Mouse (Mus musculus) limb, embryonic 15.5 days (tissue): ENCODE measurements around the gene Jsrp1. TPM values are rescaled to one million over a fixed set of nuclear protein-coding genes. Genes with fewer than 3 reads are reported as not detected.

Experiments used
- ATAC-seq: fragments of 200-750 bp; cut with Nextera tagmentation; 2 replicates; pipeline ENCODE4 v1.8.0; 2017; ENCODE audit warnings: low read depth, moderate TSS enrichment; ENCODE audit not compliant: insufficient number of reproducible peaks, low FRiP score, low TSS enrichment
- H3K27ac ChIP-seq: fragments of 300-500 bp; sonication (generic); 2 replicates; pipeline ENCODE4 v1.5.1; 2015; ENCODE audit warnings: moderate library complexity, mild to moderate bottlenecking, inconsistent platforms
- H3K27me3 ChIP-seq: fragments of 300-500 bp; sonication (generic); 2 replicates; pipeline ENCODE4 v1.6.1; 2015; ENCODE audit warnings: inconsistent platforms
- H3K36me3 ChIP-seq: fragments of 300-500 bp; sonication (generic); 2 replicates; pipeline ENCODE4 v1.6.1; 2015; ENCODE audit warnings: inconsistent platforms
- H3K4me1 ChIP-seq: fragments of 300-500 bp; sonication (generic); 2 replicates; pipeline ENCODE4 v1.6.1; 2015; ENCODE audit warnings: inconsistent platforms
- H3K4me2 ChIP-seq: fragments of 300-500 bp; sonication (generic); 2 replicates; pipeline ENCODE4 v1.6.1; 2015; ENCODE audit warnings: mild to moderate bottlenecking, inconsistent platforms
- H3K4me3 ChIP-seq: fragments of 300-500 bp; sonication (generic); 2 replicates; pipeline ENCODE4 v1.5.1; 2015; ENCODE audit warnings: mild to moderate bottlenecking, inconsistent platforms
- H3K9ac ChIP-seq: fragments of 300-500 bp; sonication (generic); 2 replicates; pipeline ENCODE4 v1.6.1; 2015; ENCODE audit warnings: inconsistent platforms
- H3K9me3 ChIP-seq: fragments of 300-500 bp; sonication (generic); 2 replicates; pipeline ENCODE4 v1.6.1; 2016; ENCODE audit warnings: inconsistent platforms
- WGBS: fragments of 180-500 bp; shearing (Covaris S2); methylation state at CpG from one replicate; pipeline ENCODE4 v1.1.7; 2015; 5-methylcytosine and 5-hydroxymethylcytosine counted together
- polyA plus RNA-seq: library from polyadenylated mRNA; unstranded; fragments of >200 nt; fragmentation: Nextera tagmentation; extraction: Ambion mirVana; gene quantifications from 2 replicates; pipeline ENCODE4 v1.2.1, GENCODE M21; 2015

Jsrp1 gene
- polyA plus RNA-seq, result 7.5 and 26.8 TPM in 2 replicates

DNA sequence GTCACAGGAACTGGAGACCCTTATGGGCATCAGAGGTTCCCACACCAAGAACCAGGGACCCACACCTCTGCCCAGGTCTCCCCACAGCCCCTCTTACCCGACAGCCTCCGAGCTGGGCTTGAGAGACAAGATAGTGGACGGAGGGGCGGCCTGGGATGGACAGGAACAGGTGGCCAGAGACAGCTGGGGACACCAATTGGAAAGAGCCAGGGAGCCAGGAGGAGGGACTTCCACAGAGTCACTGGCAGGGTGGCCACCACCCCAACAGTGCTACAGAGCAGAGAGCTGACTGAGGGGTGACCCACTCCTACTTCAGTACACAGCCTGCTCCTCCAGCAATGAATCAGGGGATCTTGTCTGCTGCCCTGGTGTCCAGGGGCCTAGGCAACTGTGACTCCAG lies at the start of gene Jsrp1:
TSS of gene Jsrp1 (minus strand) at position 133 of the 400 bp plus-strand sequence.
- H3K4me2 ChIP-seq, result no peak within 1 kb of the TSS
- WGBS, result 64% methylated on average over 4 of the region's 4 CpGs
- H3K27me3 ChIP-seq, result peaks cover 32% of the 10 kb centered on the region
- ATAC-seq, result no peak
- H3K9ac ChIP-seq, result no peak within 1 kb of the TSS; the same call in 1 of the 2 replicates
- peaks cover 22% of the 10 kb centered on the region for H3K4me1 ChIP-seq
- H3K9me3 ChIP-seq, result no peaks in the 10 kb centered on the region
- peak within 1 kb of the TSS; percentile 17; the same call in 1 of the 2 replicates for H3K27ac ChIP-seq
- no peak within 1 kb of the TSS for H3K4me3 ChIP-seq
- no peaks in the 10 kb centered on the region for H3K36me3 ChIP-seq

DNA sequence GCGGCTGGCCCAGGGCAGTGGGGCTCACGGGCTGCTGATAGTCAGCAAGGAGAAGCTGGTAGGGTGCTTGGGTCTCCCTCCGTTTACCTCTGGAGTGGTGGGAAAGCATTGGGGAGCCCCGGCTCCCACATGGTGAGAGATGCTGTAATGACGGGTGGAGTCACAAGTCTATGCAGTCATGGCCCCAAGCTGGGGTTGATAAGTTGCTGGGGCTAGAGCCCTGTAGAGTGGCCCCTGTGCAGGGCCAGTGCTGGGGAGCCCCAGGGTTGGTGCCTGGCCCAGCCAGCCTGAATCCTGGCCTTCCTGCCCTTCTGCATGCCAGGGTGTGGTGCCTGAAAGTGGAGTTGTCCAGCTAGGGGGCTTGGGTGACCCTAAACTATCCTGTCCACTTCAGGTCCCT lies 49.0 kb upstream of the Jsrp1 start:
- no peak overlapping the region for H3K9ac ChIP-seq
- 97% methylated on average over 5 of the region's 5 CpGs for WGBS
- peaks cover 60% of the 10 kb centered on the region for H3K36me3 ChIP-seq
- H3K27me3 ChIP-seq, result no peaks in the 10 kb centered on the region
- ATAC-seq, result no peak
- no peaks in the 10 kb centered on the region for H3K9me3 ChIP-seq
- H3K4me2 ChIP-seq, result no peak overlapping the region
- H3K27ac ChIP-seq, result no peak overlapping the region
- no peak overlapping the region for H3K4me3 ChIP-seq
- H3K4me1 ChIP-seq, result peaks cover 6% of the 10 kb centered on the region; the same call in 1 of the 2 replicates

DNA sequence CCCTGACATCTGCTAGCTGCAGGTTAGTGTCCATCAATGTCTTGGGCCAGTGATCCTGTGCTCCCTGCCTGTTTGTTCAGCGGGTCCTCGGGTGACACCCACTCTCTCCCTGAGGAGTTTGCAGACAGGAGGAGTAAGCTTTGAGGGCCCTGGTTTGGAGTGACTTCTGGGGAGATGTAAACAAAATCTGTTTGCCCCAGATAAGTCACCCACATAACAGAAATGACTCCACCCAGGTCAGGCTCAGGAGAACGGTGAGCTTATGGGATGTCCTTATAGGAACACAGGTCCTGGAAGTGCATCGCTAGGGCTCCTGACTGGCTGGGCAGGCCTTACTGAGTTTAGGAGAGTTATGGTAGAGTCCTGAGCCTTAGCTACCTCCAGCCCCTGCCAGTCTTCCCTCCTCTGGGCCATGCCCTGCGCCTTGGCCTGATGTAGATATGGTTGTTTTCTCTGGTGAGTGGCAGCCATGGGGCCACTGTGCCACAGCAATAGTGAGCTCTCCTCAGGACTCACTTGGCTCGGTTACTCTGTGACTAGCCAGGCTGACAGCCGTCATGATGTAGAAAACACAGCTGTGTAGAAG lies 45.1 kb upstream of the Jsrp1 start:
- no peaks in the 10 kb centered on the region for H3K27me3 ChIP-seq
- no peak overlapping the region for H3K4me3 ChIP-seq
- no peak overlapping the region for H3K9ac ChIP-seq
- peaks cover 35% of the 10 kb centered on the region for H3K4me1 ChIP-seq
- no peak for ATAC-seq
- H3K9me3 ChIP-seq, result no peaks in the 10 kb centered on the region
- no peak overlapping the region for H3K4me2 ChIP-seq
- H3K27ac ChIP-seq, result no peak overlapping the region
- H3K36me3 ChIP-seq, result peaks cover 24% of the 10 kb centered on the region
- WGBS, result 86% methylated on average over 7 of the region's 7 CpGs

DNA sequence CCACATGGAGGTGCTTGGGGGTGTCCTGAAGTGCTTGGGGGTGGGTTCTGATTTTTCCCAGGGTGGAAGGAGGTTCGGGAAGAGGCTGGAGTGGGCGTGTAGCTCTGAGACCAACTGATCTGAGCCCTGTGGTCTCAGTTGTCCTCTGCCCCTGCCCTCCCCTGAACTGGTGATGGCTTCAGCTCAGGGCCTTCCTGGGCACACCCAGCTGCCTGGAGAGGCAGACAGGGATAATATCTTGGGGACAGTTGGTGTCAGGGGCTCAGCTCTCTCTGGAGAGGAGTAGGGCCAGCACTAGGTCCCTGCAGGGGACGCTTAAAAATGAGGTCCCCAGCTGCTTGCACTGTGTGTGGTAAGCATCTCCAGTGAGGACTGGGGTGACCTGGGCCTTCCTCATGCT lies 44.5 kb upstream of the Jsrp1 start:
- Histone ChIP-seq H3K4me1 (peaks cover 37% of the 10 kb centered on the region), H3K27me3 (no peaks in the 10 kb centered on the region), H3K9ac (no peak overlapping the region), H3K36me3 (peaks cover 24% of the 10 kb centered on the region), H3K9me3 (no peaks in the 10 kb centered on the region), H3K27ac (no peak overlapping the region), H3K4me2 (no peak overlapping the region), H3K4me3 (no peak overlapping the region)
- WGBS, result 70% methylated on average over 3 of the region's 3 CpGs
- ATAC-seq, result no peak

DNA sequence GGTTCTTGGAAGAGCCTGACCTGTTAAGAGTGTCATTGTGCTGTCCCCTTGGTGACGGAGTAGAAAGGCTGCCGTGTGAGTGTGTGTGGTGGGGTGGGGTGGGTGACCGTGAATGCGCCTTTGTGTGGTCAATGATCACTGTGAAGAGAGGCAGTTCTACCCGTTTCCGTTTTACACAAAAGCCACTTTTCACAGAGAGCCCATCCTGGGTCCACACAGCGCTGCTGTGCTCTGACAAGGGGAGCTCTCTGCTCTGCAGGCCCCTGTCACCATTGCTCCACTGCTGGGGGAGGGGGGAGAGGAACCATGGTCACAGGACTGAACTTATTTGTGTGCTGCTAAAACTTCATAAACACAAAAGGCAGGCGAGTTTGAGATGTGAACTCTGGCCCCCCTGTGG lies 44.1 kb upstream of the Jsrp1 start:
- ATAC-seq, result no peak
- no peak overlapping the region for H3K9ac ChIP-seq
- no peak overlapping the region for H3K4me2 ChIP-seq
- peaks cover 37% of the 10 kb centered on the region for H3K4me1 ChIP-seq
- WGBS, result 70% methylated on average over 8 of the region's 8 CpGs
- no peaks in the 10 kb centered on the region for H3K9me3 ChIP-seq
- no peak overlapping the region for H3K27ac ChIP-seq
- no peaks in the 10 kb centered on the region for H3K27me3 ChIP-seq
- H3K4me3 ChIP-seq, result no peak overlapping the region
- peaks cover 22% of the 10 kb centered on the region for H3K36me3 ChIP-seq

DNA sequence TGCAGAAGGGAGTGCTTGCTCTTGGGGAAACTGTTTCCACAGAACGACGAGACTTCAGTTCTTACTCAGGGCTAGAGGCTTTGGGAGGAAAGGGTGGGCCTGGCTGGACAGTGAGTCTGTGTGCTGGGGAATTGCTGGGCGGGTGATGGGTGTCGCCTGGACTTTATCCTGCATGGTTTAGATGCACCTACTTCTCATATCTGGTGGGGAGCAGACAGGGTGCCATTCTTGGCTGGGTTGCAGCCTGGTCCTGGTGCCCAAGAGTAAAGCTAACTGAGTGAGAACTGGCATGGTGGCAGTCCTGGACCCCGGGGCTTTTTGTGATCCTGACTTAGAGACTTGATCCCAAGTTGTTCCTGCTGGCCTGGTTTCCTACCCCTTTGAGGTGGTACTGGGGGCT lies 43.6 kb upstream of the Jsrp1 start:
- Histone ChIP-seq H3K9ac (no peak overlapping the region), H3K9me3 (no peaks in the 10 kb centered on the region), H3K4me3 (no peak overlapping the region), H3K36me3 (peaks cover 22% of the 10 kb centered on the region), H3K27ac (0 out of 2 replicates have a peak overlapping the region, but pooled peaks have one; percentile 14), H3K4me1 (peaks cover 37% of the 10 kb centered on the region), H3K4me2 (no peak overlapping the region), H3K27me3 (no peaks in the 10 kb centered on the region)
- ATAC-seq, result no peak
- 77% methylated on average over 5 of the region's 5 CpGs for WGBS

DNA sequence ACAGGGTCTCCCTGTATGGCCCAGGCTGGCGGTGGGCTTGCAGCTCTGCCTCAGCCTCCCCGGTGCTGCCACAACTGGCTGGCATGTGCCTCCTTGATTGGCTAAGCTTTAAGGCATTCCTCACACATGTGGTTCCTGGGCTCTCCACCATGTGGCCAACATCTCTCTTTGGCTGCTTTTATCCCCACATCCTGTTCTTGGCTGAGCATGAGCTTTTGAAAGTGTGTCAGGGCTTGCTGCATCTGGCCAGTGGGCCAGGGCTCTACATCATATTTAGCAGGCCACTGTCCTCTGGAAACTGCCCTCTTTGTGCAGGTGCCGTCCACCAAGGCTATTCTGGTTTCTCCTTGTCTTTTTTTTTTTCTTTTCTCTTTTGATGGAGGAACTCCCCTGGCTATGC lies 43.0 kb upstream of the Jsrp1 start:
- no peak for ATAC-seq
- Histone ChIP-seq H3K4me3 (peak overlapping the region; percentile 98), H3K4me2 (peak overlapping the region; percentile 99), H3K4me1 (peaks cover 37% of the 10 kb centered on the region), H3K9me3 (no peaks in the 10 kb centered on the region), H3K27me3 (no peaks in the 10 kb centered on the region), H3K36me3 (peaks cover 22% of the 10 kb centered on the region), H3K27ac (peak overlapping the region; percentile 14), H3K9ac (peak overlapping the region; percentile 83)
- 40% methylated on average over 3 of the region's 3 CpGs for WGBS

DNA sequence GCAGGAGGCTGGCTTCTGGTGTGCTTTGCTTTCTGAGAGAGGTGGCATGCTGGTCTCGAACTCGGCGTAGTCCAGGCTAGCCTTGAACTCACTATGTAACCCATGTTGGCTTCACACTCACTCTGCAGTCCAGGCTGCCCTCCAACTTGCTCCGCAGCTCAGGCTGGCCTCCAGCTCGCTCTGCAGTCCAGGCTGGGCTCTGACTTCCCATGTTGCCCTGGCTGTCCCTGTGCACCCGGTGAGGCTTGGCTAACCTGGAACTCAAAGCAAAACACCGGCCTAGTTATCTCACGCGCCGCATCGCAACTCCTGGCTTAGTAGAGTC lies 42.4 kb upstream of the Jsrp1 start:
- peaks cover 25% of the 10 kb centered on the region for H3K36me3 ChIP-seq
- peak overlapping the region; percentile 99 for H3K4me2 ChIP-seq
- no peak overlapping the region for H3K27ac ChIP-seq
- H3K9me3 ChIP-seq, result no peaks in the 10 kb centered on the region
- peak overlapping the region; percentile 98 for H3K4me3 ChIP-seq
- WGBS, result 22% methylated on average over 11 of the region's 11 CpGs
- H3K27me3 ChIP-seq, result no peaks in the 10 kb centered on the region
- peaks cover 37% of the 10 kb centered on the region for H3K4me1 ChIP-seq
- no peak for ATAC-seq
- peak overlapping the region; percentile 83 for H3K9ac ChIP-seq

DNA sequence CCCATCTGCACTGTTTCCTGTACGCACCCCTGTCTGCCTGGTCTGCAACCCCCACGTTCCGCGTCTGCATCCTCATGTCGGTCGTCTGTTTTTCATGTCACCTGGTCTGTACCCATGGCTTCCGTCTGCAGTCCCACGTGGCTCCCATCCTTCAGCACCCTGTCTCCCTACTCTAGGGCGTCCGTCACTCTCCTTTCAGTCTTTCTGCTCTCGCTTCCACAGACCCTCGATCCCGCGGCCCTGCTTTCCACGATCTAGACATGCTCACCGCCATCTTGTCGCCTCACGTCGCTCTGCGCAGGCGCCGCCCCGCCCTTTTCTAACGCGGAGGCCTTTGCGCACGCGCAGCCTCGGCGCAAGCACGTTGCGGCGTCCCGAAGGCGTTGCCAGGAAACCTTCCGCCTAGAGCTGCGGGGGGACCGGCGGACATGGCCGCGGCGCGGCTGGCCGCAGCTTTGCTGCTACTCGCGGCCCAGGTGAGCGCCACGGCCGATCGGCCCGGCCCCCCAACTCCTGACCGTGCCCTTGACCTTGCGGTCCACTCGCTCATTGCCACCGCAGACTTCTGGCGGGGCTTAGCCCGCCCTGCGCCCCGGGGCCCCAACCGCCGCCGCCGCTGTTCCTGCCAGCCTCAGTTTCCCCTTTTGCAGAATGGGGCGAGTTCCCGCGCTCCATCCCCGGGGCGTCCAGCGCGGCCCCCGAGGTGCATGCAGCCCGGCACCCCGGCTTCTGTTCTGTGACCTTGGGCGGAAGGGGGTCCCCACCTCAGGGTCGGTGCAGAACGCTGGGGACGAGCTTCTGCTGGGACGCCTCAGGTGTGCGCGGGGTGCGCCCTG lies 41.8 kb upstream of the Jsrp1 start, which contains the start of the genes Lsm7 and Sppl2b:
TSS of gene Lsm7 (minus strand) at position 297 of the 836 bp plus-strand sequence.
TSS of gene Sppl2b (plus strand) at position 363 of the 836 bp plus-strand sequence.
- peak within 1 kb of the TSS; percentile 83 for H3K9ac ChIP-seq
- H3K9me3 ChIP-seq, result no peaks in the 10 kb centered on the region
- under 1% methylated on average over 81 of the region's 81 CpGs for WGBS
- peak; percentile 64 for ATAC-seq
- H3K36me3 ChIP-seq, result peaks cover 31% of the 10 kb centered on the region
- peak within 1 kb of the TSS; percentile 99 for H3K4me2 ChIP-seq
- peaks cover 37% of the 10 kb centered on the region for H3K4me1 ChIP-seq
- H3K27ac ChIP-seq, result peak within 1 kb of the TSS; percentile 40
- peak within 1 kb of the TSS; percentile 98 for H3K4me3 ChIP-seq
- no peaks in the 10 kb centered on the region for H3K27me3 ChIP-seq

DNA sequence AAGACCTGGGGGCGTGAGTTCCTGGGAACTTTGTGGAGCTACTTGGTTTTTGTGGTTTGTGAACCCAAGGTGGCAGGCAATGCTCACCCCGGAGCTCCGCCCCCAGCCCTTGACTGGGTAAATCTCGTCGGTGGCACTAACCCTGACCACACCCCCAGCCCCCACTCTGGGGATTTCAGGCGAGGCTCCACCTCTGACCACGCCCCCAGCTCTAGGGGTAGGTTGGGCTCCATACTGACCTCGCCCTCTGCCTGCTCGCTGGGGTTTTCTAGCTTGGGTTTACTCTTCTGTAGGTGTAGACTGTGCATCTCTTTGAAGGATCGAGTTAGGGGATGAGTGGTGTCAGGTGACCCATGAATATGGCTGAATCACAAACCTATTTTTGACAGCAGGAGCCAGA lies 35.3 kb upstream of the Jsrp1 start:
- Histone ChIP-seq H3K4me1 (peaks cover 17% of the 10 kb centered on the region), H3K4me3 (no peak overlapping the region), H3K9ac (no peak overlapping the region), H3K27ac (no peak overlapping the region), H3K9me3 (no peaks in the 10 kb centered on the region), H3K27me3 (peaks cover 28% of the 10 kb centered on the region), H3K36me3 (peaks cover 31% of the 10 kb centered on the region), H3K4me2 (no peak overlapping the region)
- ATAC-seq, result no peak
- WGBS, result 9% methylated on average over 10 of the region's 10 CpGs

DNA sequence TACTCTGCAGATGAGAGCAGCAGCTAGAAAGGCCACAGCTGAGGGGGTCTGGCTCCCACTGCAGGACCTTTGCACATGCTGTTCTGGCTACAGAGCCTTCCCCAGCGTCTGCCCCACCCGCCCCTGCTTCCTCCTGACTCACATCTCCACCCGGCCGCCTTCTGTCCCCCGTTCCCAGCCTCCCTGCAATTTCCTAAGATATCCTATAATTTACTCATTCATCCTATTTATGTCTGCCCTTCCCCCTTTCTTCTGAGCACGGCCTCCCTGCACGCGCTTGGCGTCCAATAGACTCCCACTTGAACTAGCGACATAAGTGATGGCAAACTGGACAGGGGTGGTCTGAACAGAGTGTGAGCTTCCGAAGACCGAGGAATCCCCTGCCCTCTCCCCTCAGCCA lies 32.4 kb upstream of the Jsrp1 start:
- 82% methylated on average over 12 of the region's 12 CpGs for WGBS
- peaks cover 16% of the 10 kb centered on the region for H3K4me1 ChIP-seq
- H3K9me3 ChIP-seq, result no peaks in the 10 kb centered on the region
- H3K4me2 ChIP-seq, result no peak overlapping the region
- H3K4me3 ChIP-seq, result no peak overlapping the region
- H3K27me3 ChIP-seq, result peaks cover 56% of the 10 kb centered on the region
- H3K36me3 ChIP-seq, result peaks cover 7% of the 10 kb centered on the region; the same call in 1 of the 2 replicates
- no peak overlapping the region for H3K9ac ChIP-seq
- H3K27ac ChIP-seq, result no peak overlapping the region
- no peak for ATAC-seq

DNA sequence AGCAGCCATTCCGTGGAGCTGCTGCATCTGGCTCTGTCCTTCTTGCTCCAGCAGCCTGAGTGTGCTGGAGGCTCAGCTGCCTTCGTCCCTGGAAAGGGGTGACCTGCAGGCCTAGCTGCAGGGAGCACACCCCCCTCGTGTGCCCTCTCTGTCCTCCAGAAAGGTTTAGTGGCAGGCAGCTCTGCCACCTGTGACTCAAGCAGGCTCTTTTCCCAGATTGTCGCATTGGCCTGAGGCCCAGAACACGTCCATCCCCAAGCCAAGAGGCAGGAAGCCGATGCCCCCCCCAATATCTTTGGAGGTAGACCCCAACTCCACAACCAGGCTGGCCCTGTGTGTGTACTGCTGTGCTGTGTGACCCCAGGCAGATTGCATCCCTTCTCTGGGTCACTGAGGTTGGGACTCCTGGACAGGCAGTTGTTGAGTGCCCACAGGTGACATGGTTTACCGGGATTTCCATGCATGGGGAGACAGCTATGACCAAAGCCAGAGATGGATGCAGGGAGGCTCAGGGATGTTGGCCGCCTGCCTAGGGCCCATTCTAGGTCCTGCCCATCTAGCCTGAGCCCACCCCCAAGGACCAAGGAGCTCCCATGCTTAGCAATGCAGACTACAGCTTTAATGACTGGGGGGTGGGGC lies 31.9 kb upstream of the Jsrp1 start:
- H3K36me3 ChIP-seq, result peaks cover 2% of the 10 kb centered on the region; the same call in 1 of the 2 replicates
- H3K4me3 ChIP-seq, result no peak overlapping the region
- no peak overlapping the region for H3K9ac ChIP-seq
- H3K9me3 ChIP-seq, result no peaks in the 10 kb centered on the region
- no peak overlapping the region for H3K4me2 ChIP-seq
- peaks cover 16% of the 10 kb centered on the region for H3K4me1 ChIP-seq
- H3K27me3 ChIP-seq, result peaks cover 60% of the 10 kb centered on the region
- ATAC-seq, result no peak
- WGBS, result 54% methylated on average over 8 of the region's 8 CpGs
- no peak overlapping the region for H3K27ac ChIP-seq
